Mouse (Mus musculus) heart, adult 2 months (tissue): ENCODE measurements at regions not wholly inside any gene's neighbourhood (a gene's known extent, or its start where the extent isn't known, plus 50 kb on each side); places are given as distances from the start of the nearest gene placed in this dataset.

Experiments
- DNase-seq, 2 experiments: peaks; one replicate each; pipeline ENCODE4 v3.0.0; 2021
- H3K27ac ChIP-seq: fragments of 200-600 bp; 2 replicates; pipeline ENCODE4 v1.8.1; 2022
- H3K27me3 ChIP-seq: fragments of 200-500 bp; 2 replicates; pipeline ENCODE4 v1.6.1; 2012; ENCODE audit warnings: mild to moderate bottlenecking, low read length, inconsistent platforms, mixed read lengths; ENCODE audit not compliant: control insufficient read depth, insufficient read depth
- H3K36me3 ChIP-seq: fragments of 200-500 bp; 2 replicates; pipeline ENCODE4 v1.6.1; 2012; ENCODE audit warnings: low read length, inconsistent platforms; ENCODE audit not compliant: control insufficient read depth, insufficient read depth
- H3K4me1 ChIP-seq: fragments of 200-500 bp; 2 replicates; pipeline ENCODE4 v1.6.1; 2011; ENCODE audit warnings: low read length; ENCODE audit not compliant: control insufficient read depth, insufficient read depth
- H3K4me3 ChIP-seq: fragments of 200-600 bp; 2 replicates; pipeline ENCODE4 v1.8.1; 2022
- H3K79me2 ChIP-seq: fragments of 200-500 bp; replicated peaks from 2 replicates; pipeline ENCODE4 v1.6.1; 2012; ENCODE audit warnings: mild to moderate bottlenecking, inconsistent platforms, low read length, moderate library complexity, mixed read lengths; ENCODE audit not compliant: control insufficient read depth, insufficient read depth
- H3K9ac ChIP-seq: fragments of 200-500 bp; 2 replicates; pipeline ENCODE4 v1.6.1; 2012; ENCODE audit warnings: low read depth, mild to moderate bottlenecking, control low read depth, inconsistent platforms, low read length, mixed read lengths
- CTCF ChIP-seq: fragments of 200-600 bp; IDR thresholded peaks from 2 replicates; pipeline ENCODE4 v1.8.1; 2022; ENCODE audit warnings: antibody characterized with exemption, mild to moderate bottlenecking, moderate library complexity
- EP300 ChIP-seq: fragments of 200-500 bp; IDR thresholded peaks from 2 replicates; pipeline ENCODE4 v1.6.1; 2011; ENCODE audit warnings: low read depth, low read length, control low read depth; ENCODE audit not compliant: insufficient read depth
- POLR2A ChIP-seq: fragments of 200-500 bp; IDR thresholded peaks from 2 replicates; pipeline ENCODE4 v1.6.1; 2011; ENCODE audit warnings: mild to moderate bottlenecking, low read depth, low read length, control low read depth; ENCODE audit not compliant: insufficient read depth
- WGBS: fragments of 180-500 bp; shearing (Covaris S2); methylation state at CpG from one replicate; pipeline ENCODE4 v1.1.7; 2018; 5-methylcytosine and 5-hydroxymethylcytosine counted together
- intact Hi-C: fragments of 180-260 bp; cut with DNase I; formaldehyde crosslinking; loops from one replicate; pipeline ENCODE4 v1.15.1; 2025

DNA sequence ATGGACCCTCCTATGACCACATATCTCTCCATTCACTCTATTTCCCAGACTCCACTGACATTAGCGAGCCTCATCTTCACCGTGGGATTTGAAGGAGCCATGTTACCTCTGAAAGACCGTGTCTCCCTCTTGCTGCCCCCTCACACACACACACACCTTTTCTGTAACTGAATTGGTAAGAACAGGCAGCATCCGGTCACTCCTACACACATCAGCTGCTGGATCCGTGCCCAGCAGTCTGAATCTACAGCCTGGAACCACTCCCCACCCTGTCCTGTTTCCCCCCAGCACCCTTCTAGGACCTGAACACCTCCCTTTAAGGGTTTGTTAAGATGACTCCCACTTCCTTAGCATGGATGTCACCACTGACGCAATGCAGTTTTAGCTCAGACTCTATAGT is 229.2 kb downstream of the Setd4 start:
- H3K4me1 ChIP-seq: no peaks in the 10 kb centered on the region; the same call in 1 of the 2 replicates
- H3K27me3 ChIP-seq: no peaks in the 10 kb centered on the region
- H3K36me3 ChIP-seq: no peaks in the 10 kb centered on the region
- no peaks in the 10 kb centered on the region for H3K79me2 ChIP-seq
- WGBS: 42% methylated on average over 6 of the region's 6 CpGs
- H3K27ac ChIP-seq: no peak overlapping the region
- intact Hi-C loops: no loop called here
- no peak for DNase-seq
- no peak for TF ChIP-seq EP300
- TF ChIP-seq POLR2A: no peak
- TF ChIP-seq CTCF: no peak
- no peak overlapping the region for H3K4me3 ChIP-seq
- no peak overlapping the region for H3K9ac ChIP-seq

DNA sequence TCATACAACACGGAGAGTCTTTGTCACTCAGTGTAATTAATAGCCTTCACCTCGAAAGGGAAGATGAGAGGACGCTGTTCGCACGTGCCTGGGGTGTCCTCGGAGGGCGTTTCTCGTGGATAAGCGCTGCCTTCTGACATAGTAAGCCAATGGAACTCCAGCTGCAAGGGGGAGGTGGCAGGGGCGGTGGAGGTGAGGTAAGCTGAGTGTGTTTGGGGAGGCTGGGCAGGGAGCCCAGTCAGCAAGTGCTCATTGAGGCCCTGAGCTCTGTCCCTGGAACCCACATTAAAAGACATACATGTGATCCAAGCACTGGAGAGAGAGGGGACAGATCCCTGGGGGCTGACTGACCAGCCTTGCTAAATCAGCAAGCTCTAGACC is 234.1 kb downstream of the Setd4 start:
- no peak overlapping the region for H3K27ac ChIP-seq
- intact Hi-C loops: no loop called here
- no peaks in the 10 kb centered on the region for H3K27me3 ChIP-seq
- no peak for DNase-seq
- H3K4me3 ChIP-seq: no peak overlapping the region
- H3K36me3 ChIP-seq: no peaks in the 10 kb centered on the region
- WGBS: 42% methylated on average over 10 of the region's 10 CpGs
- H3K4me1 ChIP-seq: no peaks in the 10 kb centered on the region; the same call in 1 of the 2 replicates
- TF ChIP-seq EP300: no peak
- no peak for TF ChIP-seq CTCF
- TF ChIP-seq POLR2A: no peak
- H3K9ac ChIP-seq: no peak overlapping the region
- no peaks in the 10 kb centered on the region for H3K79me2 ChIP-seq

- Histone ChIP-seq H3K79me2 (no peaks in the 10 kb centered on the region), H3K27ac (no peak overlapping the region), H3K36me3 (no peaks in the 10 kb centered on the region), H3K4me1 (no peaks in the 10 kb centered on the region), H3K27me3 (no peaks in the 10 kb centered on the region), H3K4me3 (no peak overlapping the region), H3K9ac (no peak overlapping the region)
- WGBS: 47% methylated on average over 21 of the region's 21 CpGs
- intact Hi-C loops: no loop called here
- no peak for DNase-seq
- TF ChIP-seq POLR2A: no peak
- TF ChIP-seq CTCF: no peak
- TF ChIP-seq EP300: no peak
These were observed 234.8 kb downstream of the Setd4 start for GRCm38 (mm10) chr16:93368824-93369765.

DNA sequence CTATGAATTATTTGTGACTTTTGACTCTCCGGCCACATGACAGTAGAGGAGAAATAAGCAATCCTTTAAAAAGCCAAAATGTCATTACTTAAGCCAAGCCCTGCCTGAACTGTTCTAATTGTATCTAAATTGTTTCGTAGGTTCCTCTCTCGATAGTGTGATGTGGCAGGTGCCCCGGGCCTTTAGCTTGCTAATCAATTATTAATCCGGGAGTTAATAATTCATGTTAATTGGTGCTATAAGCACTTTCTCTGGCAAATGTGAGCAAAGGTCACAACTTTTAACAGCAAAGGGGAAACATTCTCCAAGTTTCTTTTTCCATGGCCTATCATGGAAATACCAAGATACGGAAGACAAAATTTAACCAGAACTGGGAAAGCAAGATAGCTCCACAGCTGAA is 235.9 kb downstream of the Setd4 start:
- 79% methylated on average over 6 of the region's 6 CpGs for WGBS

GRCm38 (mm10) chr16:93367246-93367805 is 236.5 kb downstream of the Setd4 start:
- no peak overlapping the region for H3K9ac ChIP-seq
- H3K27me3 ChIP-seq: no peaks in the 10 kb centered on the region
- H3K4me1 ChIP-seq: no peaks in the 10 kb centered on the region
- H3K4me3 ChIP-seq: no peak overlapping the region
- no peak overlapping the region for H3K27ac ChIP-seq
- H3K79me2 ChIP-seq: no peaks in the 10 kb centered on the region
- 92% methylated on average over 8 of the region's 8 CpGs for WGBS
- H3K36me3 ChIP-seq: no peaks in the 10 kb centered on the region
- intact Hi-C loops: no loop called here
- DNase-seq: no peak
- TF ChIP-seq EP300 (no peak), POLR2A (no peak)

More for the DNA sequence above, 235.9 kb downstream of the Setd4 start:
- Histone ChIP-seq H3K79me2 (no peaks in the 10 kb centered on the region), H3K9ac (no peak overlapping the region), H3K27ac (no peak overlapping the region), H3K4me3 (no peak overlapping the region), H3K36me3 (no peaks in the 10 kb centered on the region), H3K4me1 (no peaks in the 10 kb centered on the region), H3K27me3 (no peaks in the 10 kb centered on the region)
- no peak for DNase-seq
- TF ChIP-seq CTCF (no peak), POLR2A (no peak), EP300 (no peak)
- intact Hi-C loops: no loop called here

- WGBS: 75% methylated on average over 5 of the region's 5 CpGs
- H3K36me3 ChIP-seq: no peaks in the 10 kb centered on the region
These were observed 237.4 kb downstream of the Setd4 start for GRCm38 (mm10) chr16:93366383-93366941.

More at GRCm38 (mm10) chr16:93366383-93366941, 237.4 kb downstream of the Setd4 start:
- no peak for DNase-seq
- Histone ChIP-seq H3K79me2 (no peaks in the 10 kb centered on the region), H3K27me3 (no peaks in the 10 kb centered on the region), H3K4me1 (no peaks in the 10 kb centered on the region), H3K4me3 (no peak overlapping the region), H3K9ac (no peak overlapping the region), H3K27ac (no peak overlapping the region)
- TF ChIP-seq EP300 (no peak), CTCF (no peak), POLR2A (no peak)
- intact Hi-C loops: no loop called here
